Mouse (Mus musculus) midbrain, postnatal 0 days (tissue): ENCODE measurements at regions not wholly inside any gene's neighbourhood (a gene's known extent, or its start where the extent isn't known, plus 50 kb on each side); places are given as distances from the start of the nearest gene placed in this dataset.

Source experiments
- ATAC-seq: fragments of 200-750 bp; cut with Nextera tagmentation; 2 replicates; pipeline ENCODE4 v1.8.0; 2017; ENCODE audit warnings: moderate number of reproducible peaks, mild to moderate bottlenecking, moderate TSS enrichment, moderate library complexity; ENCODE audit not compliant: low FRiP score
- DNase-seq: peaks from one replicate; pipeline ENCODE4 v3.0.0-alpha.2; 2015; ENCODE audit warnings: low spot score
- H3K27ac ChIP-seq: fragments of 300-500 bp; sonication (generic); 2 replicates; pipeline ENCODE4 v1.5.1; 2014; ENCODE audit warnings: low read depth, mild to moderate bottlenecking, low read length, mixed read lengths
- H3K27me3 ChIP-seq: fragments of 300-500 bp; sonication (generic); 2 replicates; pipeline ENCODE4 v1.6.1; 2014; ENCODE audit warnings: low read length, control low read depth, mixed read lengths; ENCODE audit not compliant: insufficient read depth
- H3K36me3 ChIP-seq: fragments of 300-500 bp; sonication (generic); 2 replicates; pipeline ENCODE4 v1.6.1; 2014; ENCODE audit warnings: low read length, control low read depth, mixed read lengths; ENCODE audit not compliant: insufficient read depth
- H3K4me1 ChIP-seq: fragments of 300-500 bp; sonication (generic); 2 replicates; pipeline ENCODE4 v1.6.1; 2014; ENCODE audit warnings: mild to moderate bottlenecking, control low read depth, antibody characterized with exemption, low read length, mixed read lengths; ENCODE audit not compliant: insufficient read depth
- H3K4me2 ChIP-seq: fragments of 300-500 bp; sonication (generic); 2 replicates; pipeline ENCODE4 v1.6.1; 2014; ENCODE audit warnings: low read depth, mild to moderate bottlenecking, low read length, mixed read lengths; ENCODE audit not compliant: poor library complexity, severe bottlenecking
- H3K4me3 ChIP-seq: fragments of 300-500 bp; sonication (generic); 2 replicates; pipeline ENCODE4 v1.5.1; 2014; ENCODE audit warnings: low read depth, mild to moderate bottlenecking, low read length, moderate library complexity
- H3K9ac ChIP-seq: fragments of 300-500 bp; sonication (generic); replicated peaks from 2 replicates; pipeline ENCODE4 v1.6.1; 2014; ENCODE audit warnings: mild to moderate bottlenecking, low read length, moderate library complexity, mixed read lengths; ENCODE audit not compliant: poor library complexity, severe bottlenecking
- H3K9me3 ChIP-seq: fragments of 300-500 bp; sonication (generic); 2 replicates; pipeline ENCODE4 v1.6.1; 2016; ENCODE audit warnings: low read length, control low read depth
- CTCF ChIP-seq: IDR thresholded peaks from 2 replicates; pipeline ENCODE4 v1.5.1; 2016; ENCODE audit warnings: antibody characterized with exemption, mild to moderate bottlenecking
- WGBS: fragments of 180-500 bp; shearing (Covaris S2); extraction: QIAGEN DNeasy Blood & Tissue Kit; methylation state at CpG from one replicate; pipeline ENCODE4 v1.1.7; 2014; 5-methylcytosine and 5-hydroxymethylcytosine counted together

- no peaks in the 10 kb centered on the region for H3K36me3 ChIP-seq
- H3K4me3 ChIP-seq: no peak overlapping the region
- TF ChIP-seq CTCF: no peak
- DNase-seq (peak; percentile 8), ATAC-seq (no peak)
- no peaks in the 10 kb centered on the region for H3K9me3 ChIP-seq
- WGBS: 15% methylated on average over 4 of the region's 4 CpGs
- no peak overlapping the region for H3K4me2 ChIP-seq
- no peak overlapping the region for H3K27ac ChIP-seq
- no peak overlapping the region for H3K9ac ChIP-seq
- peaks cover 8% of the 10 kb centered on the region; the same call in 1 of the 2 replicates for H3K4me1 ChIP-seq
- no peaks in the 10 kb centered on the region for H3K27me3 ChIP-seq
Measured at GRCm38 (mm10) chr11:20442476-20442875, 100.6 kb upstream of the Sertad2 start.

GRCm38 (mm10) chr11:20445061-20445902, 97.8 kb upstream of the Sertad2 start:
- TF ChIP-seq CTCF: no peak
- Histone ChIP-seq H3K4me2 (peak overlapping the region; percentile 41), H3K4me1 (peaks cover 8% of the 10 kb centered on the region; the same call in 1 of the 2 replicates), H3K9ac (peak overlapping the region; percentile 19; the same call in 1 of the 2 replicates), H3K9me3 (no peaks in the 10 kb centered on the region), H3K36me3 (no peaks in the 10 kb centered on the region), H3K27me3 (no peaks in the 10 kb centered on the region), H3K27ac (no peak overlapping the region), H3K4me3 (peak overlapping the region; percentile 16; the same call in 1 of the 2 replicates)
- DNase-seq (no peak), ATAC-seq (peak; percentile 34; the same call in 1 of the 2 replicates)
- 15% methylated on average over 17 of the region's 18 CpGs for WGBS

- TF ChIP-seq CTCF: peak; percentile 91
- peak; percentile 80 for DNase-seq
- Histone ChIP-seq H3K4me1 (peaks cover 8% of the 10 kb centered on the region; the same call in 1 of the 2 replicates), H3K9ac (no peak overlapping the region), H3K27ac (no peak overlapping the region), H3K4me2 (peak overlapping the region; percentile 41), H3K9me3 (no peaks in the 10 kb centered on the region), H3K36me3 (no peaks in the 10 kb centered on the region), H3K27me3 (no peaks in the 10 kb centered on the region), H3K4me3 (peak overlapping the region; percentile 16; the same call in 1 of the 2 replicates)
- 3% methylated on average over 6 of the region's 6 CpGs for WGBS
- peak; percentile 80; the same call in 1 of the 2 replicates for ATAC-seq
Measured at GRCm38 (mm10) chr11:20445903-20446264, 97.2 kb upstream of the Sertad2 start.

GRCm38 (mm10) chr11:20452901-20453300, 90.2 kb upstream of the Sertad2 start:
- WGBS: 88% methylated on average over 4 of the region's 4 CpGs
- Histone ChIP-seq H3K4me1 (no peaks in the 10 kb centered on the region), H3K9me3 (no peaks in the 10 kb centered on the region), H3K4me2 (no peak overlapping the region), H3K9ac (no peak overlapping the region), H3K4me3 (no peak overlapping the region), H3K27me3 (no peaks in the 10 kb centered on the region), H3K27ac (no peak overlapping the region), H3K36me3 (no peaks in the 10 kb centered on the region)
- DNase-seq (no peak), ATAC-seq (no peak)
- TF ChIP-seq CTCF: no peak

DNA sequence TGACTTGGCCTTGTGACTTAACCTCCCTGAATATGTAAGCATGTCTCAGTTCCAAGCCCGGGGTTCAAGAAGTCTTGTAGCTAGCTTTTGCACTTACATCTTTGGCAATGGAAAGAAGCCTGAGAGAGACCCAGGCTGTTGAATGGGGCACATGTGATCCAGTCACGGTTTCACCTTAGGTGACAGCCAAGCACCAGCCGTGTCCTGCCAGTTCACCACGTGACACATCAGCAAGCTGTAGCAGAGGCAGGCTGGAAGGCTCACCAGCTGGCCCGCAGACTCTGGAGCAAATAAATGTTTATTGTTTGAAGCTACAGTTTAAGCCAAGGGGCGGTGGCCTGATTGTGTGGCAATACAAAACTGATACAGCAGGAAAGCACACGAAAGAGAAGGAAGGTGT, 89.3 kb upstream of the Sertad2 start:
- DNase-seq (no peak), ATAC-seq (no peak)
- Histone ChIP-seq H3K9me3 (no peaks in the 10 kb centered on the region), H3K4me1 (no peaks in the 10 kb centered on the region), H3K4me2 (no peak overlapping the region), H3K27ac (no peak overlapping the region), H3K9ac (no peak overlapping the region), H3K4me3 (no peak overlapping the region), H3K27me3 (no peaks in the 10 kb centered on the region), H3K36me3 (no peaks in the 10 kb centered on the region)
- no peak for TF ChIP-seq CTCF
- 70% methylated on average over 7 of the region's 7 CpGs for WGBS
